Comparison of ENCODE assay signal across 16 mouse cellular contexts in the genomic region with DNA sequence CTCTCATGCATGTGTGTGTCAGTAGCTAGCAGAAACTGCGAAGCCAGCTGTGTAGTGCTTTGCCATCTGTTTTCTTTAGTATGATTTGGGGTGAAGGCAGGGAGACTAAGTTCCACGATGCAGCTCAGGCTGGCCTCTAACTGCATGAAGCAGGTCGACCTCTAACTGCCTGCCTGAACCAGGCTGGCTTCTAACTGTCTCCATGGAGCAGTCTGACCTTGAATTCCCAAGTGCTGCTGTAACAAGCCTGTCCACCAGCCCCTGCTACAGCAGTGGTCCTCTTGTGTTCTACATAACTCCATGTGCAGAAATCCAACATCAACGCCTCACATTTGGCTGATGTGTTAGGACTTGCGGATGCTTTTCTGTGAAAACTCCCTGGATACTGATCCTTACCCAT.
"Had no signal": no experiment of that assay in that cellular context is flagged by ENCODE, and none has a peak within 500 bp of the region (broad histone marks: within the 10 kb centered on the region; RNA-seq: fewer than 3 reads in every experiment).

No protein-coding gene starts in this region.

- H3K9me3 ChIP-seq: limb, embryonic 12.5 days; liver, embryonic 13.5 days; lung, embryonic 15.5 days; midbrain, embryonic 12.5 days had no signal

- H3K4me2 ChIP-seq: limb, embryonic 12.5 days; liver, embryonic 13.5 days; lung, embryonic 15.5 days; midbrain, embryonic 12.5 days had no signal

- DNase-seq: kidney, adult 8-10 months; kidney, postnatal 25 days; liver; liver, embryonic 13.5 days; liver, postnatal 0 days; lung, postnatal 14 days; retina, postnatal 1 day; spleen, adult 18-20 months; thymus, postnatal 36 days had no signal

- H3K27me3 ChIP-seq: limb, embryonic 12.5 days; liver, embryonic 13.5 days; lung, embryonic 15.5 days; megakaryocyte, embryonic 14.5 days; midbrain, embryonic 12.5 days had no signal

- H3K9ac ChIP-seq: limb, embryonic 12.5 days; liver, embryonic 13.5 days; liver, postnatal 0 days; lung, embryonic 15.5 days; midbrain, embryonic 12.5 days had no signal

- H3K4me1 ChIP-seq: liver, embryonic 13.5 days; lung, embryonic 15.5 days; megakaryocyte, embryonic 14.5 days had no signal

- H3K4me3 ChIP-seq: limb, embryonic 12.5 days; liver, embryonic 13.5 days; lung, embryonic 15.5 days; megakaryocyte, embryonic 14.5 days; midbrain, embryonic 12.5 days had no signal

- H3K36me3 ChIP-seq: limb, embryonic 12.5 days; liver, embryonic 13.5 days; lung, embryonic 15.5 days; midbrain, embryonic 12.5 days had no signal

- ATAC-seq: intestine, postnatal 0 days; liver, postnatal 0 days; midbrain, embryonic 16.5 days had no signal

- H3K27ac ChIP-seq: limb, embryonic 12.5 days; liver, embryonic 13.5 days; lung, embryonic 15.5 days; macrophage; midbrain, embryonic 12.5 days had no signal
